Mouse (Mus musculus) CD8-positive naive resting alpha-beta T cell, adult 2 months (primary cell): ENCODE data around the gene Olfr281.

Experiments
- DNase-seq, 2 experiments: peaks; one replicate each; pipeline ENCODE4 v3.0.0; 2022; ENCODE audit warnings: low read depth in 2 of 2, low spot score in 2 of 2

The Olfr281 gene

GRCm38 (mm10) chr15:98483907-98484886 lies 31.8 kb downstream of the Olfr281 start:
- no peak for DNase-seq

DNA sequence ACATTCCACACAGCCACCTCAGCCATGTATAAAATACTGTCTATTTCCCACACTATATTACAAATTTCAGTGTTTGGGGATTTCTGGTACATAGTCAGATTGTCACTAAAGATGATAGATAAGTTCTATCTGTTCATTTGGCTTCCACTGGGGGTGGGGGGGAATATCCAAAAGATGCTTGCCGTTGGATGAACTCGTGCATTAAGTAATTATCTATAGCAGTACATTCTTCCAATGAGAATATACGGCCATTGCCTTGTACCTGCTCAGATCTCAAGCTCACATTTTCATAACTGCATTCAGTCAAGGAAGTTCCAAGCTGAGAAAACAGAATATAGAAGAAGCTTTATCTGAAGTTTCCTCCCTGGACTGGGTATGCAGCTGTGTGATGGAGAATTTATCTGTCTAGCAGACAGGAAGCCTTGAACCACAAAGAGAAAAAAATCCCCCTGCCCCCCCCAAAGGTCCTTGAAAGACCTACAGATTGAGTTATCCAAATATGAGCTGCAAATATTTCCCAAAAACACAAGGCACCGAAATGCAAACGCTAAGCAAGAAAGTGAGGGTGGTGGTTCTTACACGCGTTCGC lies 34.1 kb downstream of the Olfr281 start:
- DNase-seq = no peak

GRCm38 (mm10) chr15:98491332-98491731 lies 38.9 kb downstream of the Olfr281 start:
- no peak for DNase-seq

- no peak for DNase-seq
Measured at GRCm38 (mm10) chr15:98492102-98492501, 39.7 kb downstream of the Olfr281 start, which contains the start of gene Olfr279. Olfr279 (plus strand) TSS chr15:98492402.

DNA sequence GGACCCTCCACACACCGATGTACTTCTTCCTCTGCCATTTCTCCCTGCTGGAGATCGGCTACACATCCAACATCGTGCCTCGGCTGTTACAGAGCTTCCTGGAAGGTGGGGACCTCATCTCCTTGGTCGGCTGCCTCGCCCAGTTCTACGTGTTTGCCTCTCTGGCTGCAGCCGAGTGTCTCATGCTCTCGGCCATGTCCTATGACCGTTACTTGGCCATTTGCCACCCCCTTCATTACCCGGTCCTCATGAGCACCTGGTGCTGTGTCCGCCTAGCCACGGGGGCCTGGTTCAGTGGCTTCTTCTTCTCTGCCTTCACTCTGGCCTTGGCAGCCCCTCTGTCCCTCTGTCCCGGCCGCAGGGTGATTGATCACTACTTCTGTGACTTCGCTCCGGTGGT lies 45.2 kb downstream of the Olfr281 start:
- no peak for DNase-seq

DNA sequence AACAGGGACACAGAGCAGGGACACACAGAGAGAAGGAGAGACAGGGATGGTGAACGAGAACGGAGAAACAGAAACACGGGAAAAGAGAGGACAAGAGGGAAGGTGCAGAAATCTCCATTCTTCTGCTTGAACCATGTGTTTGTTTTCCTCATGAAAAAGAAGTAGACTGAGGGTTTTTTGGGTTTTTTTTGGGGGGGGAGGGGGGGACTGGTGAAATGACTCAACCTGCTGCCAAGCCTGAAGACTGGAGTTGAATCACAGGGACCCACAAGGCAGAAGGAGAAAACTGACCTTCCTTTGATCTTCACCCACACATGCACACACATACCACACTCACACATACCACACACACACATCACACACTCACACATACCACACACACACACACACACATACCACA lies 50.9 kb downstream of the Olfr281 start:
- DNase-seq = no peak

DNA sequence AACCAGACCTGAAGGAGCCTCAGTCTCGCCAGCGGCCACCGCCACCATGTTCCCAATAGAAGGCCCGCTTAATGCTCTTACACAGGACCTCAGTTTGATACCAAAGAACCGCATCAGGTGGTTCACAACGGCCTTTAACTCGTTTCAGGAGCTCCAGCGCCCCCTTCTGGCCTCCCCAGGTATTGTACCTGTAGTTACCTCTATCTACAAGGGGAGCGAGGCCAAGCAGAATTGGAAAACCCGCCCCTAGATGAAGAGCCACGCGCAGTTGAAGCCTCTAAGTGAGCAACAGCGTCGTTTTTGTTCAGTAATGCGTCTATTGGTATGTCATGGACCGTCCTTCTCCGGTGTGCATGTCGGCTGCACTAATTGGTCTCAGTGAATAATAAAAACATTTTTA lies 52.1 kb downstream of the Olfr281 start:
- peak; percentile 53 to 74 for DNase-seq

DNA sequence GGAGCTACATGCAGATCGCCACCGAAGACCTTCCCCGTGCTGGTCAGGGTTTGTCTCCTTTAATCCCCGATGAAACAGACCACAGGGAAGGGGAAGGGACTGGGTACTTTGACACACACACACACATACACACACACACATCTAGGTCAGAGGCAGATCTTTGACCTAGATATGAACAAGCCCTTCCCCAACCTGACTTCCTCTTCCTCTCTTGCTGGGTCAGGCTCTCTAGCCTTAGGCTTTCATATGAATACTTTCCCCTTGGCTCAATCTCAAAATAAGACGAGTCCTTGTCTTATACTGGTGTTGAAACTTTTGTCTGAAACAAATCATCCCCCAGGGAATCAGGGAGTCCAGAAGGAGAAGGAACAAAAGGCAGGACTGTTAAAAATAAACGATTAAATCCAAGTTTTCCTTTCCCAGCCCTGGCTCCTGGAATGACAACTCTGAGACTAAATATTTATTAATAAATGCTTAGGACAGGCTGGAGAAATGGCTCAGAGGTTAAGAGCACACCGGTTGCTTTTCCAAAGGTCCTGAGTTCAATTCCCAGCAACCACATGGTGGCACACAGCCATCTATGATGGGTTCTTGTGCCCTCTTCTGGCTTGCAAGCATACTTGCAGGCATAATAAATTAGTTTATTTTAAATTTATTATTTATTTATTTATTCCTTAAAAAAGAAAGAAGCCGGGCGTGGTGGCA lies 54.0 kb downstream of the Olfr281 start:
- no peak for DNase-seq

GRCm38 (mm10) chr15:98507321-98507720 lies 54.9 kb downstream of the Olfr281 start:
- DNase-seq = no peak

DNA sequence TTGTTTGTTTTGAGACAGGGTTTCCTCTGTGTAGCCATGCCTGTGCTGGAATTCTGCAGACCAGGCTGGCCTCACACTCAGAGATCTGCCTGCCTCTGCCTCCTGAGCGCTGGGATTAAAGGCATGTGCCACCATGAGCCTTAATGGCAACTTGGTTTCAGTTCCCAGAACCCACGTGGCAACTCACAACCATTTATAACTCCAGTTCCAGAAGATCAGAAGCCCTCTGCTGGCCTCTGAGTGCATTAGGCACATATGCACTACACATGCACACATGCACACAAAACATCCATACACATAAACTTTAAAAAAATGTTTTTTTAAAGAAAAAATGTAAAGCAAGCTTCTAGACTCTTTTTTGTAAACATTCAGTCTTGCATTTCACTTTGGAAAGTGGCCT lies 57.0 kb downstream of the Olfr281 start:
- DNase-seq = no peak
